Mouse (Mus musculus): ENCODE data around the gene Tspan31. TPM values are rescaled to one million over a fixed set of nuclear protein-coding genes. Genes with fewer than 3 reads are reported as not detected.
"Not testable (repeated sequence)": the region's sequence is repeated elsewhere in the genome, so short reads cannot be mapped to it uniquely, and the experiment has no call there.

The Tspan31 gene
- polyA plus RNA-seq, 2 experiments: 58.3 to 124 TPM

- peaks cover 14% of the 10 kb centered on the region; the same call in 1 of the 2 replicates for H3K4me1 ChIP-seq (ENCODE audit: control insufficient read depth, insufficient read depth, low read length)
- peaks cover 11% of the 10 kb centered on the region; the same call in 1 of the 2 replicates for H3K27me3 ChIP-seq (ENCODE audit: control insufficient read depth, insufficient read depth, low read length)
- TF ChIP-seq POLR2A (IDR thresholded peaks at IDR 0.05; ENCODE audit: borderline replicate concordance, extremely low read depth, insufficient read depth, insufficient read length): no peak
- peak overlapping the region; percentile 86 for H3K4me3 ChIP-seq (replicated peaks; ENCODE audit: low read length)
- WGBS: 12% methylated on average over 37 of the region's 37 CpGs
- no peak for DNase-seq (ENCODE audit: low spot score)
- peak overlapping the region; percentile 84 for H3K27ac ChIP-seq (replicated peaks; ENCODE audit: low read depth, low read length)
- peak overlapping the region; percentile 94 for H3K9ac ChIP-seq (ENCODE audit: low read depth, low read length, severe bottlenecking)
- peaks cover 44% of the 10 kb centered on the region for H3K36me3 ChIP-seq (ENCODE audit: control insufficient read depth, insufficient read depth, low read length)
- peak overlapping the region; percentile 78 for H3K4me2 ChIP-seq (replicated peaks; ENCODE audit: low read depth, low read length, severe bottlenecking)
- no peak for ATAC-seq (ENCODE audit: low FRiP score, low read depth)
- H3K9me3 ChIP-seq (ENCODE audit: control insufficient read depth, low read length): no peaks in the 10 kb centered on the region
These were observed 5.9 kb downstream of the Tspan31 start for GRCm38 (mm10) chr10:127063913-127064870.

DNA sequence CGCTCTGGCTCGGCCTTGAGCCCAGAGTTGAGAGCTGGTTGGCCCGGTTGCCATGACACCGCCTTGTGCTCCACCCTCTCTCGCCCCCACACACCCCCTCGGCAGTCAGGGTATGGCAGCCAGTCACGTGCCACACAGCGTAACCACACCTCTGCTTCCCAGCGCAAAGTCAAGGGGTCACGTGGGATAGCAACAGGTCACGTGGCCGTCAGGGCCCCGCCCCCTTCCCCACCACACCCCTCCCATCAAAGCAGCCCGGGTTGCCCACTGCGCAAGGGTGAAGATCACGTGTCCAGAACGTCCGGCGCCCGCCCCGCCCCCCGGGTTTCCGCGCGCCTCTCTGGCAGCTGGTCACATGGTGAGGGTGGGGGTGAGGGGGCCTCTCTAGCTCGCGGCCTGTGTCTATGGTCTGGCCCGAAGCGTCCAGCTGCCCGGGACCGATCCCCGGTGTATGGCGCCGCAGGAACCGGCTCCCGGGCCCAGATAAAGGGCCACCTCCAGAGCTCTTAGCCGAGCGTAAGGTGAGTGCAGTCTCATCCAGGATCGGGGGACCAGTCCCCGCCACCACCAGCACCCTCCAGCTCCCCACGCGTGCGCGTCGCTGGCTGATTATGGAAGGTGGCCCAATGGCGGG lies 6.7 kb downstream of the Tspan31 start, which contains the start of gene Cdk4:
Cdk4 (plus strand) TSS at position 296 of the 634 bp plus-strand sequence.
- Histone ChIP-seq H3K36me3 (ENCODE audit: control insufficient read depth, insufficient read depth, low read length) (peaks cover 41% of the 10 kb centered on the region), H3K4me3 (replicated peaks; ENCODE audit: low read length) (peak within 1 kb of the TSS; percentile 86), H3K27ac (replicated peaks; ENCODE audit: low read depth, low read length) (peak within 1 kb of the TSS; percentile 84), H3K4me1 (ENCODE audit: control insufficient read depth, insufficient read depth, low read length) (peaks cover 12% of the 10 kb centered on the region; the same call in 1 of the 2 replicates), H3K9ac (ENCODE audit: low read depth, low read length, severe bottlenecking) (peak within 1 kb of the TSS; percentile 94), H3K9me3 (ENCODE audit: control insufficient read depth, low read length) (no peaks in the 10 kb centered on the region), H3K27me3 (ENCODE audit: control insufficient read depth, insufficient read depth, low read length) (peaks cover 11% of the 10 kb centered on the region; the same call in 1 of the 2 replicates), H3K4me2 (replicated peaks; ENCODE audit: low read depth, low read length, severe bottlenecking) (peak within 1 kb of the TSS; percentile 78)
- peak; percentile 93; the same call in 1 of the 2 replicates for TF ChIP-seq POLR2A (IDR thresholded peaks at IDR 0.05; ENCODE audit: borderline replicate concordance, extremely low read depth, insufficient read depth, insufficient read length)
- peak; percentile 91 for ATAC-seq (ENCODE audit: low FRiP score, low read depth)
- under 1% methylated on average over 46 of the region's 46 CpGs for WGBS
- peak; percentile 98 for DNase-seq (ENCODE audit: low spot score)

- 71% methylated on average over 5 of the region's 5 CpGs for WGBS
- Histone ChIP-seq H3K4me3 (replicated peaks; ENCODE audit: low read length) (no peak overlapping the region), H3K36me3 (ENCODE audit: control insufficient read depth, insufficient read depth, low read length) (peaks cover 34% of the 10 kb centered on the region), H3K27me3 (ENCODE audit: control insufficient read depth, insufficient read depth, low read length) (peaks cover 11% of the 10 kb centered on the region; the same call in 1 of the 2 replicates), H3K9ac (ENCODE audit: low read depth, low read length, severe bottlenecking) (no peak overlapping the region), H3K27ac (replicated peaks; ENCODE audit: low read depth, low read length) (no peak overlapping the region), H3K4me1 (ENCODE audit: control insufficient read depth, insufficient read depth, low read length) (peaks cover 11% of the 10 kb centered on the region; the same call in 1 of the 2 replicates), H3K9me3 (ENCODE audit: control insufficient read depth, low read length) (no peaks in the 10 kb centered on the region), H3K4me2 (replicated peaks; ENCODE audit: low read depth, low read length, severe bottlenecking) (no peak overlapping the region)
- no peak for TF ChIP-seq POLR2A (IDR thresholded peaks at IDR 0.05; ENCODE audit: borderline replicate concordance, extremely low read depth, insufficient read depth, insufficient read length)
- ATAC-seq (ENCODE audit: low FRiP score, low read depth) (no peak), DNase-seq (ENCODE audit: low spot score) (no peak)
These were observed 7.6 kb downstream of the Tspan31 start for GRCm38 (mm10) chr10:127062503-127062902.

GRCm38 (mm10) chr10:127062101-127062500 lies 8.0 kb downstream of the Tspan31 start:
- not testable (repeated sequence) for H3K27ac ChIP-seq (replicated peaks; ENCODE audit: low read depth, low read length); ATAC-seq (ENCODE audit: low FRiP score, low read depth); DNase-seq (ENCODE audit: low spot score); H3K4me3 ChIP-seq (replicated peaks; ENCODE audit: low read length); H3K4me2 ChIP-seq (replicated peaks; ENCODE audit: low read depth, low read length, severe bottlenecking); H3K9ac ChIP-seq (ENCODE audit: low read depth, low read length, severe bottlenecking); H3K9me3 ChIP-seq (ENCODE audit: control insufficient read depth, low read length)
- Histone ChIP-seq H3K4me1 (ENCODE audit: control insufficient read depth, insufficient read depth, low read length) (peaks cover 11% of the 10 kb centered on the region; the same call in 1 of the 2 replicates), H3K27me3 (ENCODE audit: control insufficient read depth, insufficient read depth, low read length) (peaks cover 11% of the 10 kb centered on the region; the same call in 1 of the 2 replicates), H3K36me3 (ENCODE audit: control insufficient read depth, insufficient read depth, low read length) (peaks cover 34% of the 10 kb centered on the region)
- whole genome bisulfite sequencing: 87% methylated on average over 4 of the region's 4 CpGs

GRCm38 (mm10) chr10:127061513-127061912 lies 8.6 kb downstream of the Tspan31 start:
- 78% methylated on average over 2 of the region's 2 CpGs for WGBS
- peaks cover 32% of the 10 kb centered on the region for H3K36me3 ChIP-seq (ENCODE audit: control insufficient read depth, insufficient read depth, low read length)
- H3K9me3 ChIP-seq (ENCODE audit: control insufficient read depth, low read length): no peaks in the 10 kb centered on the region
- H3K4me1 ChIP-seq (ENCODE audit: control insufficient read depth, insufficient read depth, low read length): peaks cover 11% of the 10 kb centered on the region; the same call in 1 of the 2 replicates
- H3K27ac ChIP-seq (replicated peaks; ENCODE audit: low read depth, low read length): no peak overlapping the region
- H3K27me3 ChIP-seq (ENCODE audit: control insufficient read depth, insufficient read depth, low read length): peaks cover 11% of the 10 kb centered on the region; the same call in 1 of the 2 replicates
- H3K4me2 ChIP-seq (replicated peaks; ENCODE audit: low read depth, low read length, severe bottlenecking): no peak overlapping the region
- DNase-seq (ENCODE audit: low spot score): no peak
- no peak overlapping the region for H3K4me3 ChIP-seq (replicated peaks; ENCODE audit: low read length)
- no peak overlapping the region for H3K9ac ChIP-seq (ENCODE audit: low read depth, low read length, severe bottlenecking)
- TF ChIP-seq POLR2A (IDR thresholded peaks at IDR 0.05; ENCODE audit: borderline replicate concordance, extremely low read depth, insufficient read depth, insufficient read length): no peak
- no peak for ATAC-seq (ENCODE audit: low FRiP score, low read depth)

Data from limb, embryonic 14.5 days (tissue).